Mouse (Mus musculus) CD4-positive naive resting alpha-beta T cell, adult 76 days (primary cell): ENCODE results near the gene Ssu72. TPM values are rescaled to one million over a fixed set of nuclear protein-coding genes. Genes with fewer than 3 reads are reported as not detected.

Source experiments
- total RNA-seq: library from RNA; stranded (reverse); gene quantifications from one replicate; pipeline ENCODE4 v1.2.4, GENCODE M21; 2023

Ssu72 gene
- 69.3 TPM for total RNA-seq

DNA sequence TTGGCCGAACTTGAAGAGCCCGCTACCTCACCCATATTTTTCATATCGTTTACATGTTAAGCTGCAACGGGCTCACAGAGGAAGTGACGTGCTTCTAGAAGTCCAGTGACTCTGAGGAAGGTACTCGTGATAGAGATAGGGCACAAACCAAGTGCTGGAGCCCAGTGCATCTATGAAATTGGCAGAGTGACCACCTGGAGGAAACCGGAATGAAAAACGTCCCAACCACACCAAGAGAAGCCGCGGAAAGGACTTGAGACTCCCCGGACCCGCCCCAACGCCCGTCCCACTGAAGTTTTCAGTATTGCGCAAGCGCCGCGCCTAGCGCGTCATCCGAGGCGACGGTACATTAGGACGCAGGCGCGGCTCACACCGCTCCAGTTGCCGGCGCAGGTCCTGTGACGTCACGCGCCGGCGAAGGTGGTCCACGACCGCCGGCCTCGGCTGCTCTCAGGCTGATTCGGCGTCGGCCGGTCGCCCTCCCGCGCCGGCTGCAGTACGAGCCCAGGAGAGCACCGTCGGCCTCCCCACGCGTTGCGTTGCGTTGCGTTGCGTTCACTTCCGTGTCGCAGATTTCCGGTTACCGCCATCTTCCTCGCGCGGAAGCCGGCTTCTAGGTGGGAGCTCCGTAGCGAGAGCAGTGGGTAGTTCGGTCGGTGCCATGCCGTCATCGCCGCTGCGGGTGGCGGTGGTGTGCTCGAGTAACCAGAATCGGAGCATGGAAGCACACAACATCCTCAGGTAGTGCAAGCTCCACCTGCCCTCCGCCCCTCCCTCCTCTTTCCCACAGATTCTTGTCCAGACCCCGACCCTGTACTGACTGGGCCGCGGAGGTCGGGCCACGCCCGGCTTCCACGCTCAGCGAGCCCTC, at the start of gene Ssu72:
Gene Ssu72 (plus strand): TSS at position 80 of the 871 bp plus-strand sequence.

GRCm38 (mm10) chr4:155668689-155669597, 35.7 kb upstream of the Ssu72 start, which contains the start of gene Mib2:
Gene Mib2 (minus strand): TSS chr4:155669198.

GRCm38 (mm10) chr4:155694111-155694481, 10.5 kb upstream of the Ssu72 start, which contains the start of gene Fndc10:
Gene Fndc10 (plus strand): TSS chr4:155694342.

DNA sequence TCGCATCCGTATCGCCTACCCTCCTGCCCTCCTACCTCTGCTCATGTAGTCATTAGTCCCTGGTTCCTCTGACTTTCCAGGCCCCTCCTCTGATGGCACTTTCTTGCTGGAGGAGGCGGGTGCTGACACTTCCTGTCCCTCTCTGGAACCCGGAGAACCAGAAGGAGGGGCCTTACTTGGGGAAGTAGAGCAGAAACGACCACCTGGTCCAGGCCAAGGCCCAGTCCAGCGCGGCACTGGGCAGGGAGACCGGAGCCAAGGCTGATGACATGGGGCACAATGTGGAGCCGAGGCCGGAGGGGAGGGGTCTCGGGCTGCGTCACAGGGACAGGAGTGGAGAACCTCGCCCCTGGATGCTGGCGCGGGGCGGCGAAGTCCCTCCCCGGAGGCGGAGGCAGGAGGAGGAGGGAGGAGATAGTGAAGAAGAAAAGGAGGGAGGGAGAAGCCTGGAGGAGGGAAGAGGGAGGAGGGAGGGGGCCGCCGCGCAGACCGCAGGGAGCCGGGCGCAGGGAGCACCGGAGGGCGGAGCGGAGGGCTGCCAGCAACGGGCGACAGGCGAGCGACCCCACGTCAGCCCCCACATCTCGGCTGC, 29.8 kb downstream of the Ssu72 start, which contains the start of gene Tmem240:
Gene Tmem240 (plus strand): TSS at position 451 of the 592 bp plus-strand sequence.

DNA sequence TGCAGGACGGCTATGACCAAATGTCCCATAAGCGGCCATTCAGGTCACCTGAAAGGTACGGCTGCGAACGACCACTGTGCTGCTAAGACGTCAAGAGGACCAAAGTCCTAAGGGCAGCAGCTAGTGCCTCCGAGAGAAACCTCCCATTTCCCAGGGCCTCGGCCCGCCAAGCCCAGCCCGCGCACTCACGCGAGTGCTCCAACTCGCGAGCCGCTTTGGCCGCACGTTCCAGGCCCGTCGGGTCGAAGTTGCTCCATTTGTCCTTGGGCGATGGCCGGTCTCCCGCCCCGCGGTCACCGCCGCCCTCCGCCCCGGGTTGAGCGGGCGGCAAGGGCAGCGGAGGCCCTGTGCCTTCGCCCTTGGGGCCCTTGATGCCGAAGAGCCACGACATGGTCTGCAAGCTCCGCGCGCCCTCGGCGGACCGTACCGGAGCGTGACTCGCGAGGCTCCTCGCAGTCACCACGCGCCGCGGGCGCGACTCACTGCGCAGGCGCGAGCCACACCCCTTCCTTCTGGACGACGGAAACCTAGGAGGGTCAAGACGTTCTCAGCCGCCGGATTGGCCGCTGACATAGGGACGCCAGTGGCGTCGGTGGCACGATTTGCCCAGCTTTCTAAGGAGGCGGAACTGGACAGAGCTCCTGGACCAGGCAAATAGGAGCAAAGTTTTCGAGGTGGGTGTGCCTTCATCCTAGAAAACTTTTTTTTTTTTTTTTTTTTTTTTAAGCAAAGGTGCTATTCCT, 56.2 kb downstream of the Ssu72 start, which contains the start of gene Atad3a:
Gene Atad3a (minus strand): TSS at position 481 of the 743 bp plus-strand sequence.

GRCm38 (mm10) chr4:155774280-155774754, 69.7 kb downstream of the Ssu72 start, which contains the start of gene Vwa1:
Gene Vwa1 (minus strand): TSS chr4:155774698.

Other genes starting within 250 kb of the Ssu72 start
- not detected for gene Tmem52, start 235.7 kb upstream of the Ssu72 start, total RNA-seq
- 275 TPM for gene Gnb1, start 213.4 kb upstream of the Ssu72 start, total RNA-seq
- 46.9 TPM for gene Nadk, start 142.4 kb upstream of the Ssu72 start, total RNA-seq
- 34.9 TPM for gene Slc35e2, start 103.4 kb upstream of the Ssu72 start, total RNA-seq
- gene Cdk11b, start 79.9 kb upstream of the Ssu72 start, total RNA-seq = 204 TPM
- not detected for gene Gm10563, start 59.4 kb upstream of the Ssu72 start, total RNA-seq
- gene Mmp23, start 51.4 kb upstream of the Ssu72 start, total RNA-seq = not detected
- gene Mib2, start 35.6 kb upstream of the Ssu72 start, total RNA-seq = 35.2 TPM
- 8.0 TPM for gene Fndc10, start 10.5 kb upstream of the Ssu72 start, total RNA-seq
- 1.2 TPM for gene Tmem240, start 30.0 kb downstream of the Ssu72 start, total RNA-seq
- 52.2 TPM for gene Atad3a, start 56.3 kb downstream of the Ssu72 start, total RNA-seq
- not detected for gene Vwa1, start 69.9 kb downstream of the Ssu72 start, total RNA-seq
- not detected for gene Tmem88b, start 81.1 kb downstream of the Ssu72 start, total RNA-seq
- gene Ankrd65, start 85.6 kb downstream of the Ssu72 start, total RNA-seq = not detected
- gene Mrpl20, start 98.1 kb downstream of the Ssu72 start, total RNA-seq = 36.7 TPM
- gene Ccnl2, start 107.7 kb downstream of the Ssu72 start, total RNA-seq = 283 TPM
- 73.2 TPM for gene Aurkaip1, start 126.5 kb downstream of the Ssu72 start, total RNA-seq
- gene Mxra8, start 134.9 kb downstream of the Ssu72 start, total RNA-seq = 3.2 TPM
- 67.2 TPM for gene Dvl1, start 142.6 kb downstream of the Ssu72 start, total RNA-seq
- gene Tas1r3, start 158.6 kb downstream of the Ssu72 start, total RNA-seq = 1.6 TPM
- 9.6 TPM for gene Cptp, start 164.6 kb downstream of the Ssu72 start, total RNA-seq
- gene Ints11, start 164.7 kb downstream of the Ssu72 start, total RNA-seq = 49.4 TPM
- gene Pusl1, start 187.0 kb downstream of the Ssu72 start, total RNA-seq = 33.6 TPM
- gene Acap3, start 187.0 kb downstream of the Ssu72 start, total RNA-seq = 46.6 TPM
- gene Ube2j2, start 239.0 kb downstream of the Ssu72 start, total RNA-seq = 147 TPM